Mouse (Mus musculus) thymus, postnatal 4 days (tissue): ENCODE measurements around the gene Gpr171.
"Not testable (repeated sequence)": the region's sequence is repeated elsewhere in the genome, so short reads cannot be mapped to it uniquely, and the experiment has no call there.

Source experiments
- DNase-seq: peaks from one replicate; pipeline ENCODE4 v3.0.0; 2021

The Gpr171 gene

GRCm38 (mm10) chr3:59101218-59101986, at the start of gene Gpr171:
TSS of gene Gpr171 (minus strand) at chr3:59101821.
- peak; percentile 41 for DNase-seq

- no peak for DNase-seq
These were observed 49.0 kb upstream of the Gpr171 start for GRCm38 (mm10) chr3:59150624-59151023.

GRCm38 (mm10) chr3:59149646-59150045, 48.0 kb upstream of the Gpr171 start:
- DNase-seq: no peak

GRCm38 (mm10) chr3:59145194-59145593, 43.6 kb upstream of the Gpr171 start:
- no peak for DNase-seq

GRCm38 (mm10) chr3:59141507-59142305, 40.1 kb upstream of the Gpr171 start:
- no peak for DNase-seq

- DNase-seq: not testable (repeated sequence)
These were observed 39.3 kb upstream of the Gpr171 start for GRCm38 (mm10) chr3:59140941-59141340.

GRCm38 (mm10) chr3:59140115-59140514, 38.5 kb upstream of the Gpr171 start:
- no peak for DNase-seq

- no peak for DNase-seq
These were observed 38.0 kb upstream of the Gpr171 start for GRCm38 (mm10) chr3:59139651-59140051.

GRCm38 (mm10) chr3:59138946-59139468, 37.4 kb upstream of the Gpr171 start:
- DNase-seq: no peak

GRCm38 (mm10) chr3:59135911-59136653, 34.5 kb upstream of the Gpr171 start:
- DNase-seq: no peak

GRCm38 (mm10) chr3:59133189-59133588, 31.6 kb upstream of the Gpr171 start:
- DNase-seq: no peak

GRCm38 (mm10) chr3:59131966-59132365, 30.3 kb upstream of the Gpr171 start:
- DNase-seq: no peak

- DNase-seq: no peak
These were observed 29.5 kb upstream of the Gpr171 start for GRCm38 (mm10) chr3:59131081-59131480.

- DNase-seq: peak; percentile 48
These were observed 28.8 kb upstream of the Gpr171 start for GRCm38 (mm10) chr3:59130431-59130830.

GRCm38 (mm10) chr3:59129547-59129946, 27.9 kb upstream of the Gpr171 start:
- no peak for DNase-seq

- DNase-seq: no peak
These were observed 27.1 kb upstream of the Gpr171 start for GRCm38 (mm10) chr3:59128681-59129080.

- DNase-seq: no peak
These were observed 24.3 kb upstream of the Gpr171 start for GRCm38 (mm10) chr3:59125783-59126555.

- no peak for DNase-seq
These were observed 23.4 kb upstream of the Gpr171 start for GRCm38 (mm10) chr3:59125022-59125421.

GRCm38 (mm10) chr3:59121780-59122449, 20.3 kb upstream of the Gpr171 start:
- DNase-seq: no peak

GRCm38 (mm10) chr3:59121067-59121730, 19.6 kb upstream of the Gpr171 start:
- no peak for DNase-seq

- no peak for DNase-seq
These were observed 12.4 kb upstream of the Gpr171 start for GRCm38 (mm10) chr3:59113973-59114517.
